Mouse (Mus musculus): ENCODE data around the gene Rab19.

GRCm38 (mm10) chr6:39433174-39433573 lies 52.2 kb downstream of the Rab19 start:
- TF ChIP-seq GATA1 (IDR thresholded peaks at IDR 0.05; ENCODE audit: low read length) (no peak), TAL1 (IDR thresholded peaks at IDR 0.05; ENCODE audit: low read length) (no peak)

Data from erythroblast, embryonic 14.5 days (primary cell).